In the genomic region with DNA sequence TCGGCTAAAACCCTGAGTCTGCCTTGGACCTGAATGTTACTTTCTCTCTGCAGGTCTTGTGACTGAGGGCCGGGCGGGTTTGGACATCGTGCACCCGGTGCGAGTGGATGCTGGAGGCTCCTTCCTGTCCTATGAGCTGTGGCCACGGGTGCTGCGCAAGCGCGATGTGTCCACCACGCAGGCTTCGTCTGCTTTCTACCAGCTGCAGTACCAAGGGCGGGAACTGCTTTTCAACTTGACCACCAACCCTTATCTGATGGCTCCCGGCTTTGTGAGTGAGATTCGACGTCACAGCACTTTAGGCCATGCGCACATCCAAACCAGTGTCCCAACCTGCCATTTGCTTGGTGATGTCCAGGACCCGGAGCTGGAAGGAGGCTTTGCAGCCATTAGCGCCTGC, we compare ENCODE assay signal across 19 mouse cellular contexts. TPM values are rescaled to one million over a fixed set of nuclear protein-coding genes. Genes with fewer than 3 reads are reported as not detected.
"Had no signal": no experiment of that assay in that cellular context is flagged by ENCODE, and none has a peak within 500 bp of the region (broad histone marks: within the 10 kb centered on the region; RNA-seq: fewer than 3 reads in every experiment).

No protein-coding gene starts in this region.

- H3K27me3 ChIP-seq: midbrain, embryonic 13.5 days; midbrain, embryonic 15.5 days; neural tube, embryonic 13.5 days; neural tube, embryonic 15.5 days; stomach, embryonic 15.5 days had no signal

- H3K4me1 ChIP-seq: midbrain, embryonic 10.5 days; midbrain, embryonic 15.5 days; neural tube, embryonic 15.5 days; stomach, embryonic 15.5 days had no signal

- H3K9ac ChIP-seq: liver, embryonic 14.5 days; lung, embryonic 14.5 days; midbrain, embryonic 13.5 days; midbrain, embryonic 15.5 days; neural tube, embryonic 13.5 days; neural tube, embryonic 15.5 days; stomach, embryonic 15.5 days had no signal

- H3K4me3 ChIP-seq: midbrain, embryonic 10.5 days; midbrain, embryonic 13.5 days; midbrain, embryonic 15.5 days; myocyte; neural tube, embryonic 13.5 days; neural tube, embryonic 15.5 days; stomach, embryonic 15.5 days had no signal

- DNase-seq: lung, adult 18-20 months; lung, embryonic 14.5 days; lung, postnatal 10 days; lung, postnatal 4 days; right cerebral cortex, postnatal 14 days; thymus, adult 2 months; thymus, postnatal 25 days; thymus, postnatal 4 days had no signal

- ATAC-seq: midbrain, embryonic 13.5 days; midbrain, embryonic 15.5 days had no signal

- H3K4me2 ChIP-seq: lung, embryonic 14.5 days; midbrain, embryonic 13.5 days; midbrain, embryonic 15.5 days; neural tube, embryonic 13.5 days; neural tube, embryonic 15.5 days; stomach, embryonic 15.5 days had no signal

- H3K27ac ChIP-seq: liver, embryonic 14.5 days; midbrain, embryonic 10.5 days; midbrain, embryonic 13.5 days; midbrain, embryonic 15.5 days; neural tube, embryonic 13.5 days; neural tube, embryonic 15.5 days; stomach, embryonic 15.5 days; stomach, postnatal 0 days had no signal

- H3K9me3 ChIP-seq: midbrain, embryonic 10.5 days; midbrain, embryonic 13.5 days; midbrain, embryonic 15.5 days; neural tube, embryonic 13.5 days; neural tube, embryonic 15.5 days; stomach, embryonic 15.5 days had no signal

RNA-seq across cellular contexts. Expression of a gene that starts 8.6 kb away (rescaled TPM):
- total RNA-seq: megakaryocyte, adult 5-6 weeks; megakaryocyte-erythroid progenitor cell, adult 5-6 weeks had no signal
